Mouse (Mus musculus) erythroblast, embryonic 14.5 days (primary cell): ENCODE measurements around the gene Gpc3.

Source experiments
- GATA1 ChIP-seq: IDR thresholded peaks from 2 replicates; pipeline ENCODE4 v1.6.1; 2012; ENCODE audit warnings: low read length, inconsistent platforms, mixed read lengths
- TAL1 ChIP-seq: IDR thresholded peaks from 3 replicates; pipeline ENCODE4 v1.6.1; 2012; ENCODE audit warnings: low read length, inconsistent platforms, mixed read lengths

GRCm38 (mm10) chrX:52281103-52281900, 332.4 kb downstream of the Gpc3 start:
- no peak for TF ChIP-seq GATA1
- no peak for TF ChIP-seq TAL1
